Mouse (Mus musculus) liver, adult 2 months (tissue): ENCODE data around the gene Alg6. TPM values are rescaled to one million over a fixed set of nuclear protein-coding genes. Genes with fewer than 3 reads are reported as not detected.
A peak's percentile ranks its signal among the peaks of the same experiment; 100 is the strongest.

Source experiments
- DNase-seq: peaks from one replicate; pipeline ENCODE4 v3.0.0-alpha.2; 2011; ENCODE audit warnings: low read depth, low spot score; ENCODE audit errors: extremely low read depth
- H3K27ac ChIP-seq: fragments of 200-500 bp; replicated peaks from 2 replicates; pipeline ENCODE4 v1.5.1; 2012; ENCODE audit warnings: low read depth, mild to moderate bottlenecking, control low read depth, inconsistent platforms, low read length; ENCODE audit not compliant: insufficient read depth
- H3K27me3 ChIP-seq: fragments of 200-500 bp; 2 replicates; pipeline ENCODE4 v1.6.1; 2012; ENCODE audit warnings: mild to moderate bottlenecking, moderate library complexity, low read length, inconsistent platforms; ENCODE audit not compliant: control insufficient read depth, insufficient read depth
- H3K36me3 ChIP-seq: fragments of 200-500 bp; 2 replicates; pipeline ENCODE4 v1.6.1; 2012; ENCODE audit warnings: low read length, inconsistent platforms; ENCODE audit not compliant: control insufficient read depth, insufficient read depth
- H3K4me1 ChIP-seq: fragments of 200-500 bp; 2 replicates; pipeline ENCODE4 v1.6.1; 2011; ENCODE audit warnings: low read length; ENCODE audit not compliant: control insufficient read depth, insufficient read depth
- H3K4me3 ChIP-seq: fragments of 200-500 bp; 2 replicates; pipeline ENCODE4 v1.5.1; 2011; ENCODE audit warnings: low read depth, mild to moderate bottlenecking, control low read depth, low read length, moderate library complexity; ENCODE audit not compliant: insufficient read depth
- H3K79me2 ChIP-seq: fragments of 200-500 bp; 2 replicates; pipeline ENCODE4 v1.6.1; 2012; ENCODE audit warnings: inconsistent platforms, mild to moderate bottlenecking, low read length, moderate library complexity; ENCODE audit not compliant: control insufficient read depth, insufficient read depth
- H3K9ac ChIP-seq: fragments of 200-500 bp; 2 replicates; pipeline ENCODE4 v1.6.1; 2012; ENCODE audit warnings: low read depth, mild to moderate bottlenecking, control low read depth, inconsistent platforms, low read length
- CTCF ChIP-seq: fragments of 200-500 bp; IDR thresholded peaks from 2 replicates; pipeline ENCODE4 v1.5.1; 2011; ENCODE audit warnings: low read depth, low read length, control low read depth
- POLR2A ChIP-seq: fragments of 200-500 bp; IDR thresholded peaks from 2 replicates; pipeline ENCODE4 v1.6.1; 2011; ENCODE audit warnings: low read length, control low read depth; ENCODE audit not compliant: insufficient read depth; ENCODE audit errors: extremely low read depth
- WGBS: fragments of 180-500 bp; shearing (Covaris S2); methylation state at CpG from one replicate; pipeline ENCODE4 v1.1.7; 2018; 5-methylcytosine and 5-hydroxymethylcytosine counted together
- polyA plus RNA-seq: library from polyadenylated mRNA; depleted of rRNA; stranded (reverse); fragments of >200 nt; gene quantifications from 2 replicates; pipeline ENCODE4 v1.2.3, GENCODE M21; 2012; rRNA removed
- total RNA-seq: library from RNA; depleted of rRNA; stranded (reverse); fragments of >200 nt; gene quantifications from 2 replicates; pipeline ENCODE4 v1.2.3, GENCODE M21; 2014; rRNA removed

Alg6 gene
- total RNA-seq (10.5 and 15.5 TPM in 2 replicates), polyA plus RNA-seq (1.9 and 3.2 TPM in 2 replicates)

- Histone ChIP-seq H3K27ac (peak within 1 kb of the TSS; percentile 10; the same call in 1 of the 2 replicates), H3K4me1 (peaks cover 3% of the 10 kb centered on the region; the same call in 1 of the 2 replicates), H3K4me3 (peak within 1 kb of the TSS; percentile 76), H3K36me3 (0 out of 2 replicates have a peak, but pooled peaks cover 2% of the 10 kb centered on the region), H3K79me2 (no peaks in the 10 kb centered on the region), H3K9ac (peak within 1 kb of the TSS; percentile 75), H3K27me3 (no peaks in the 10 kb centered on the region)
- 4% methylated on average over 46 of the region's 46 CpGs for WGBS
- peak; percentile 78 for DNase-seq
- TF ChIP-seq CTCF (no peak), POLR2A (0 out of 2 replicates have a peak, but pooled peaks have one; percentile 30)
Observed at GRCm38 (mm10) chr4:99714904-99715782, at the start of gene Alg6. TSS of gene Alg6 (plus strand) at chr4:99715664.

GRCm38 (mm10) chr4:99670203-99670851 lies 45.1 kb upstream of the Alg6 start:
- Histone ChIP-seq H3K4me1 (no peaks in the 10 kb centered on the region), H3K9ac (no peak overlapping the region), H3K27me3 (no peaks in the 10 kb centered on the region), H3K36me3 (no peaks in the 10 kb centered on the region), H3K27ac (no peak overlapping the region), H3K79me2 (no peaks in the 10 kb centered on the region), H3K4me3 (no peak overlapping the region)
- WGBS: 84% methylated on average over 7 of the region's 7 CpGs
- no peak for TF ChIP-seq POLR2A
- TF ChIP-seq CTCF: no peak
- no peak for DNase-seq

GRCm38 (mm10) chr4:99675191-99675590 lies 40.3 kb upstream of the Alg6 start:
- DNase-seq: no peak
- no peaks in the 10 kb centered on the region for H3K79me2 ChIP-seq
- no peaks in the 10 kb centered on the region for H3K36me3 ChIP-seq
- TF ChIP-seq POLR2A: no peak
- no peak for TF ChIP-seq CTCF
- no peaks in the 10 kb centered on the region for H3K4me1 ChIP-seq
- H3K27me3 ChIP-seq: no peaks in the 10 kb centered on the region; the same call in 1 of the 2 replicates
- no peak overlapping the region for H3K4me3 ChIP-seq
- H3K9ac ChIP-seq: no peak overlapping the region
- no peak overlapping the region for H3K27ac ChIP-seq

GRCm38 (mm10) chr4:99683941-99684340 lies 31.5 kb upstream of the Alg6 start:
- TF ChIP-seq CTCF (no peak), POLR2A (no peak)
- H3K27me3 ChIP-seq: no peaks in the 10 kb centered on the region

GRCm38 (mm10) chr4:99686308-99686707 lies 29.2 kb upstream of the Alg6 start:
- no peak for DNase-seq
- TF ChIP-seq CTCF: no peak
- TF ChIP-seq POLR2A: no peak
- no peaks in the 10 kb centered on the region for H3K4me1 ChIP-seq
- no peak overlapping the region for H3K4me3 ChIP-seq
- WGBS: 71% methylated on average over 5 of the region's 5 CpGs
- H3K27me3 ChIP-seq: 0 out of 2 replicates have a peak, but pooled peaks cover 2% of the 10 kb centered on the region
- no peaks in the 10 kb centered on the region for H3K36me3 ChIP-seq
- H3K9ac ChIP-seq: no peak overlapping the region
- H3K79me2 ChIP-seq: no peaks in the 10 kb centered on the region
- no peak overlapping the region for H3K27ac ChIP-seq

More at GRCm38 (mm10) chr4:99683941-99684340, 31.5 kb upstream of the Alg6 start:
- no peak overlapping the region for H3K27ac ChIP-seq
- H3K4me1 ChIP-seq: no peaks in the 10 kb centered on the region
- no peak overlapping the region for H3K9ac ChIP-seq
- H3K36me3 ChIP-seq: no peaks in the 10 kb centered on the region
- 66% methylated on average over 6 of the region's 6 CpGs for WGBS
- H3K4me3 ChIP-seq: no peak overlapping the region
- no peak for DNase-seq
- H3K79me2 ChIP-seq: no peaks in the 10 kb centered on the region

- H3K4me1 ChIP-seq: peaks cover 3% of the 10 kb centered on the region; the same call in 1 of the 2 replicates
- 86% methylated on average over 6 of the region's 6 CpGs for WGBS
- TF ChIP-seq POLR2A: no peak
- no peak for TF ChIP-seq CTCF
Observed at GRCm38 (mm10) chr4:99712583-99713183, 2.8 kb upstream of the Alg6 start.

More at GRCm38 (mm10) chr4:99712583-99713183, 2.8 kb upstream of the Alg6 start:
- Histone ChIP-seq H3K79me2 (no peaks in the 10 kb centered on the region), H3K4me3 (no peak overlapping the region), H3K27ac (no peak overlapping the region), H3K27me3 (no peaks in the 10 kb centered on the region), H3K36me3 (no peaks in the 10 kb centered on the region), H3K9ac (no peak overlapping the region)
- no peak for DNase-seq
